Mouse (Mus musculus) bone marrow macrophage, adult 2 months (primary cell): ENCODE measurements around the gene Col11a2. TPM values are rescaled to one million over a fixed set of nuclear protein-coding genes. Genes with fewer than 3 reads are reported as not detected.

Experiments used
- H3K27ac ChIP-seq: 2 replicates; pipeline ENCODE4 v1.5.1; 2012; ENCODE audit warnings: low read depth, low read length; ENCODE audit not compliant: insufficient read depth
- H3K4me1 ChIP-seq: 2 replicates; pipeline ENCODE4 v1.6.1; 2012; ENCODE audit warnings: low read length; ENCODE audit not compliant: control insufficient read depth, insufficient read depth
- H3K4me3 ChIP-seq: 2 replicates; pipeline ENCODE4 v1.5.1; 2012; ENCODE audit warnings: mild to moderate bottlenecking, low read length, moderate library complexity; ENCODE audit not compliant: insufficient read depth
- CTCF ChIP-seq: IDR thresholded peaks from 2 replicates; pipeline ENCODE4 v1.5.1; 2012; ENCODE audit warnings: low read depth, mild to moderate bottlenecking, low read length, moderate library complexity
- POLR2A ChIP-seq: IDR thresholded peaks from 2 replicates; pipeline ENCODE4 v1.6.1; 2012; ENCODE audit warnings: mild to moderate bottlenecking, low read depth, low read length, borderline replicate concordance
- polyA plus RNA-seq: library from polyadenylated mRNA; stranded (reverse); fragments of >200 nt; gene quantifications from 2 replicates; pipeline ENCODE4 v1.2.4, GENCODE M21; 2012; ENCODE audit not compliant: missing spikeins, insufficient read depth, insufficient read length

Gene Col11a2
- polyA plus RNA-seq, 1 experiment, result 0.51 TPM

GRCm38 (mm10) chr17:34047404-34048050, 8.3 kb downstream of the Col11a2 start:
- Histone ChIP-seq H3K27ac (peak overlapping the region; percentile 50), H3K4me3 (no peak overlapping the region), H3K4me1 (no peaks in the 10 kb centered on the region)
- TF ChIP-seq POLR2A (no peak), CTCF (no peak)

- Histone ChIP-seq H3K4me3 (no peak overlapping the region), H3K27ac (peak overlapping the region; percentile 18; the same call in 1 of the 2 replicates)
Measured at GRCm38 (mm10) chr17:34057224-34057623, 18.0 kb downstream of the Col11a2 start.

GRCm38 (mm10) chr17:34068864-34069263, 29.6 kb downstream of the Col11a2 start:
- no peak overlapping the region for H3K4me3 ChIP-seq
- peaks cover 14% of the 10 kb centered on the region for H3K4me1 ChIP-seq
- no peak overlapping the region for H3K27ac ChIP-seq
- TF ChIP-seq POLR2A, result no peak
- TF ChIP-seq CTCF, result no peak

More at GRCm38 (mm10) chr17:34057224-34057623, 18.0 kb downstream of the Col11a2 start:
- TF ChIP-seq POLR2A (no peak), CTCF (no peak)
- peaks cover 13% of the 10 kb centered on the region for H3K4me1 ChIP-seq

- TF ChIP-seq CTCF, result no peak
- TF ChIP-seq POLR2A, result no peak
- Histone ChIP-seq H3K4me3 (no peak overlapping the region), H3K4me1 (peaks cover 14% of the 10 kb centered on the region), H3K27ac (peak overlapping the region; percentile 52)
Measured at GRCm38 (mm10) chr17:34072091-34072490, 32.9 kb downstream of the Col11a2 start.

GRCm38 (mm10) chr17:34075271-34075670, 36.0 kb downstream of the Col11a2 start:
- TF ChIP-seq CTCF, result no peak
- no peak for TF ChIP-seq POLR2A
- Histone ChIP-seq H3K4me3 (no peak overlapping the region), H3K4me1 (peaks cover 12% of the 10 kb centered on the region), H3K27ac (no peak overlapping the region)

- Histone ChIP-seq H3K27ac (no peak overlapping the region), H3K4me3 (no peak overlapping the region), H3K4me1 (peaks cover 3% of the 10 kb centered on the region)
- TF ChIP-seq POLR2A (no peak), CTCF (peak; percentile 63)
Measured at GRCm38 (mm10) chr17:34077549-34077948, 38.3 kb downstream of the Col11a2 start.

- H3K4me1 ChIP-seq, result no peaks in the 10 kb centered on the region
- TF ChIP-seq CTCF (no peak), POLR2A (no peak)
- no peak overlapping the region for H3K27ac ChIP-seq
- H3K4me3 ChIP-seq, result no peak overlapping the region
Measured at GRCm38 (mm10) chr17:34078148-34078547, 38.9 kb downstream of the Col11a2 start.

GRCm38 (mm10) chr17:34079002-34079401, 39.8 kb downstream of the Col11a2 start:
- TF ChIP-seq CTCF, result no peak
- TF ChIP-seq POLR2A, result no peak
- Histone ChIP-seq H3K4me3 (no peak overlapping the region), H3K27ac (no peak overlapping the region), H3K4me1 (no peaks in the 10 kb centered on the region)

GRCm38 (mm10) chr17:34079621-34080020, 40.4 kb downstream of the Col11a2 start:
- H3K27ac ChIP-seq, result no peak overlapping the region
- TF ChIP-seq CTCF, result no peak
- no peak for TF ChIP-seq POLR2A
- no peaks in the 10 kb centered on the region for H3K4me1 ChIP-seq
- H3K4me3 ChIP-seq, result no peak overlapping the region

- Histone ChIP-seq H3K4me1 (peaks cover 2% of the 10 kb centered on the region), H3K27ac (no peak overlapping the region), H3K4me3 (no peak overlapping the region)
- no peak for TF ChIP-seq POLR2A
- no peak for TF ChIP-seq CTCF
Measured at GRCm38 (mm10) chr17:34083104-34083503, 43.9 kb downstream of the Col11a2 start.
